Mouse (Mus musculus) testis, adult 2 months (tissue): ENCODE measurements at regions not wholly inside any gene's neighbourhood (a gene's known extent, or its start where the extent isn't known, plus 50 kb on each side); places are given as distances from the start of the nearest gene placed in this dataset.

ENCODE experiments used
- CTCF ChIP-seq: fragments of 200-500 bp; IDR thresholded peaks from 2 replicates; pipeline ENCODE4 v1.5.1; 2012; ENCODE audit warnings: low read depth, mild to moderate bottlenecking, inconsistent platforms, low read length, moderate library complexity; ENCODE audit not compliant: control insufficient read depth, insufficient read depth, insufficient replicate concordance
- POLR2A ChIP-seq: fragments of 200-500 bp; IDR thresholded peaks from 2 replicates; pipeline ENCODE4 v1.6.1; 2012; ENCODE audit warnings: low read depth, mild to moderate bottlenecking, inconsistent platforms, low read length, moderate library complexity; ENCODE audit not compliant: control insufficient read depth

GRCm38 (mm10) chr7:135878750-135879149, 162.6 kb upstream of the Mki67 start:
- TF ChIP-seq CTCF (no peak), POLR2A (no peak)
